16 mouse cellular contexts compared by ENCODE assay signal in genomic region chr2:116232793-116233192, GRCm38 (mm10).
"Had no signal": no experiment of that assay in that cellular context is flagged by ENCODE, and none has a peak within 500 bp of the region (broad histone marks: within the 10 kb centered on the region; RNA-seq: fewer than 3 reads in every experiment).

No protein-coding gene starts in this region.

- H3K9ac ChIP-seq: neural tube, embryonic 13.5 days; neural tube, embryonic 15.5 days; stomach, embryonic 15.5 days had no signal

- DNase-seq: retina, postnatal 1 day; right cerebral cortex, adult 18-20 months; right cerebral cortex, postnatal 14 days; right cerebral cortex, postnatal 25 days; right cerebral cortex, postnatal 4 days; spleen, adult 18-20 months; thymus, adult 18-20 months; thymus, adult 2 months; thymus, postnatal 14 days; thymus, postnatal 25 days; thymus, postnatal 36 days; thymus, postnatal 4 days had no signal

- H3K4me2 ChIP-seq: neural tube, embryonic 13.5 days; neural tube, embryonic 15.5 days; stomach, embryonic 15.5 days had no signal

- H3K27me3 ChIP-seq: neural tube, embryonic 13.5 days; neural tube, embryonic 15.5 days; stomach, embryonic 15.5 days had no signal

- H3K4me3 ChIP-seq: neural tube, embryonic 13.5 days; neural tube, embryonic 15.5 days; stomach, embryonic 15.5 days had no signal

- H3K36me3 ChIP-seq: neural tube, embryonic 13.5 days; neural tube, embryonic 15.5 days; stomach, embryonic 15.5 days had no signal

- H3K9me3 ChIP-seq: neural tube, embryonic 13.5 days; neural tube, embryonic 15.5 days; stomach, embryonic 15.5 days had no signal

- H3K27ac ChIP-seq: neural tube, embryonic 13.5 days; neural tube, embryonic 15.5 days; stomach, embryonic 15.5 days; stomach, postnatal 0 days had no signal

- H3K4me1 ChIP-seq: neural tube, embryonic 13.5 days; neural tube, embryonic 15.5 days; stomach, embryonic 15.5 days had no signal
